Mouse (Mus musculus) layer of hippocampus, adult 9-11 months (tissue): ENCODE measurements around the gene Olfr805.

Experiments
- DNase-seq: peaks from one replicate; pipeline ENCODE4 v3.0.0; 2022

Olfr805 gene

GRCm38 (mm10) chr10:129729275-129729674 lies at the start of gene Olfr805:
Olfr805 (minus strand) TSS chr10:129729375.
- no peak for DNase-seq

GRCm38 (mm10) chr10:129778123-129778522 lies 48.9 kb upstream of the Olfr805 start:
- no peak for DNase-seq

GRCm38 (mm10) chr10:129774338-129774737 lies 45.2 kb upstream of the Olfr805 start, which contains the start of gene Olfr809:
Olfr809 (plus strand) TSS chr10:129774638.
- no peak for DNase-seq

GRCm38 (mm10) chr10:129765182-129765581 lies 36.0 kb upstream of the Olfr805 start, which contains the start of gene Olfr808:
Olfr808 (plus strand) TSS chr10:129765482.
- DNase-seq = no peak

- DNase-seq = no peak
Measured at GRCm38 (mm10) chr10:129757693-129758092, 28.5 kb upstream of the Olfr805 start, which contains the start of gene Olfr807. Olfr807 (minus strand) TSS chr10:129757793.

GRCm38 (mm10) chr10:129741821-129742220 lies 12.6 kb upstream of the Olfr805 start, which contains the start of gene Olfr806:
Olfr806 (minus strand) TSS chr10:129741921.
- no peak for DNase-seq

GRCm38 (mm10) chr10:129702910-129703309 lies 26.3 kb downstream of the Olfr805 start, which contains the start of gene Olfr804:
Olfr804 (plus strand) TSS chr10:129703210.
- no peak for DNase-seq

GRCm38 (mm10) chr10:129694186-129694585 lies 35.0 kb downstream of the Olfr805 start, which contains the start of gene Olfr803:
Olfr803 (minus strand) TSS chr10:129694286.
- no peak for DNase-seq

GRCm38 (mm10) chr10:129688069-129688468 lies 41.1 kb downstream of the Olfr805 start, which contains the start of gene Olfr802:
Olfr802 (minus strand) TSS chr10:129688169.
- no peak for DNase-seq

GRCm38 (mm10) chr10:129673765-129674164 lies 55.4 kb downstream of the Olfr805 start, which contains the start of gene Olfr801:
Olfr801 (minus strand) TSS chr10:129673865.
- no peak for DNase-seq
